Comparison of ENCODE assay signal across 8 mouse cellular contexts in genomic region chr19:45014981-45015402, GRCm38 (mm10). TPM values are rescaled to one million over a fixed set of nuclear protein-coding genes. Genes with fewer than 3 reads are reported as not detected.
DNase-seq lines count a peak whose midpoint lies in the region; ATAC-seq and TF ChIP-seq lines count a peak whose summit lies in the region.

No protein-coding gene starts in this region.

- H3K9ac ChIP-seq in forebrain, embryonic 12.5 days = peak overlapping the region; percentile 94
- peak overlapping the region; percentile 75 for H3K9ac ChIP-seq in limb, embryonic 11.5 days (ENCODE audit: low read length)
- peak overlapping the region; percentile 96 for H3K9ac ChIP-seq in midbrain, embryonic 11.5 days (ENCODE audit: low read length)

- intact Hi-C loops in heart, postnatal 36 days (cut with DNase I) = loop anchor here (5.0 kb wide), 2 partner anchors 62 to 1382 kb away; partner anchors contain the start of genes Actr1a, Kazald1 and Sufu

- WGBS in forebrain, embryonic 12.5 days = 0% methylated on average over 23 of the region's 25 CpGs
- under 1% methylated on average over 25 of the region's 25 CpGs for WGBS in limb, embryonic 11.5 days
- WGBS in midbrain, embryonic 11.5 days = under 1% methylated on average over 22 of the region's 25 CpGs

- DNase-seq in adrenal gland, postnatal 25 days = peak; percentile 79
- DNase-seq in heart, postnatal 36 days = peak; percentile 71 to 78
- peak; percentile 71 for DNase-seq in limb, embryonic 11.5 days (ENCODE audit: low spot score)
- peak; percentile 94 for DNase-seq in midbrain, embryonic 11.5 days (ENCODE audit: low spot score, missing footprints)
- peak; percentile 32 to 44 for DNase-seq in thymus, postnatal 36 days
- DNase-seq in layer of hippocampus, adult 11-12 months (ENCODE audit: low spot score) = no peak

- H3K27ac ChIP-seq in forebrain, embryonic 12.5 days = peak overlapping the region; percentile 98
- H3K27ac ChIP-seq in limb, embryonic 11.5 days (replicated peaks; ENCODE audit: low read depth, low read length) = peak overlapping the region; percentile 92
- peak overlapping the region; percentile 20; the same call in 1 of the 2 replicates for H3K27ac ChIP-seq in midbrain, embryonic 11.5 days (ENCODE audit: low read depth, low read length)

- no peaks in the 10 kb centered on the region for H3K9me3 ChIP-seq in E14TG2a.4 (ENCODE audit: low read length)
- H3K9me3 ChIP-seq in forebrain, embryonic 12.5 days = no peaks in the 10 kb centered on the region
- H3K9me3 ChIP-seq in limb, embryonic 11.5 days (ENCODE audit: control insufficient read depth, low read length) = no peaks in the 10 kb centered on the region
- no peaks in the 10 kb centered on the region for H3K9me3 ChIP-seq in midbrain, embryonic 11.5 days (ENCODE audit: control insufficient read depth, low read length)

- H3K36me3 ChIP-seq in E14TG2a.4 (ENCODE audit: insufficient read depth, low read length) = peaks cover 36% of the 10 kb centered on the region
- H3K36me3 ChIP-seq in forebrain, embryonic 12.5 days (replicated peaks) = peaks cover 25% of the 10 kb centered on the region
- peaks cover 10% of the 10 kb centered on the region for H3K36me3 ChIP-seq in limb, embryonic 11.5 days (ENCODE audit: control insufficient read depth, insufficient read depth, low read length)
- peaks cover 6% of the 10 kb centered on the region for H3K36me3 ChIP-seq in midbrain, embryonic 11.5 days (ENCODE audit: control insufficient read depth, insufficient read depth, low read length)

- peaks cover 10% of the 10 kb centered on the region for H3K27me3 ChIP-seq in E14TG2a.4 (ENCODE audit: insufficient read depth, low read length)
- no peaks in the 10 kb centered on the region for H3K27me3 ChIP-seq in forebrain, embryonic 12.5 days
- H3K27me3 ChIP-seq in limb, embryonic 11.5 days (ENCODE audit: control insufficient read depth, insufficient read depth, low read length) = no peaks in the 10 kb centered on the region
- no peaks in the 10 kb centered on the region for H3K27me3 ChIP-seq in midbrain, embryonic 11.5 days (ENCODE audit: control insufficient read depth, insufficient read depth, low read length)

- no peak for TF ChIP-seq CTCF in E14TG2a.4 (conservative IDR thresholded peaks at IDR 0.05; ENCODE audit: low read length)

- peak overlapping the region; percentile 79 for H3K4me2 ChIP-seq in forebrain, embryonic 12.5 days
- peak overlapping the region; percentile 95 for H3K4me2 ChIP-seq in limb, embryonic 11.5 days (ENCODE audit: low read depth, severe bottlenecking)
- peak overlapping the region; percentile 83 for H3K4me2 ChIP-seq in midbrain, embryonic 11.5 days

- H3K4me3 ChIP-seq in E14TG2a.4 (replicated peaks; ENCODE audit: low read length) = peak overlapping the region; percentile 80
- H3K4me3 ChIP-seq in forebrain, embryonic 12.5 days (replicated peaks) = peak overlapping the region; percentile 72
- H3K4me3 ChIP-seq in limb, embryonic 11.5 days (ENCODE audit: low read depth, low read length) = peak overlapping the region; percentile 78
- H3K4me3 ChIP-seq in midbrain, embryonic 11.5 days (ENCODE audit: low read depth, low read length) = peak overlapping the region; percentile 75

- H3K4me1 ChIP-seq in E14TG2a.4 (replicated peaks; ENCODE audit: low read depth, low read length) = peaks cover 81% of the 10 kb centered on the region
- H3K4me1 ChIP-seq in forebrain, embryonic 12.5 days = peaks cover 58% of the 10 kb centered on the region
- peaks cover 38% of the 10 kb centered on the region for H3K4me1 ChIP-seq in limb, embryonic 11.5 days (ENCODE audit: control insufficient read depth, insufficient read depth, low read length)
- H3K4me1 ChIP-seq in midbrain, embryonic 11.5 days (ENCODE audit: control insufficient read depth, insufficient read depth, low read length) = peaks cover 33% of the 10 kb centered on the region

- no peak for ATAC-seq in forebrain, embryonic 12.5 days (ENCODE audit: low FRiP score)
- peak; percentile 8; the same call in 1 of the 2 replicates for ATAC-seq in limb, embryonic 11.5 days (ENCODE audit: insufficient number of reproducible peaks, low FRiP score, low TSS enrichment, low read depth)
- no peak for ATAC-seq in midbrain, embryonic 11.5 days (ENCODE audit: low FRiP score)

RNA-seq across cellular contexts. Expression of gene Lzts2, which starts 0.8 kb away (rescaled TPM):
- total RNA-seq in adrenal gland, postnatal 25 days (2021) = 83.2 and 101 TPM in 2 replicates
- polyA plus RNA-seq in forebrain, embryonic 12.5 days (2016; fragmentation: Nextera tagmentation; extraction: Ambion mirVana) = 48.7 and 51.4 TPM in 2 replicates
- 10 to 100 TPM; 61.0 to 69.7 TPM for total RNA-seq in heart, postnatal 36 days (2021)
- 64.4 and 71.7 TPM in 2 replicates for polyA plus RNA-seq in limb, embryonic 11.5 days (2014; fragmentation: Nextera tagmentation; extraction: Ambion mirVana)
- polyA plus RNA-seq in midbrain, embryonic 11.5 days (2014; fragmentation: Nextera tagmentation; extraction: Ambion mirVana) = 35.7 and 44.1 TPM in 2 replicates

RNA-seq across cellular contexts. Expression of gene Mrpl43, which starts 8.8 kb away (rescaled TPM):
- total RNA-seq in adrenal gland, postnatal 25 days (2021) = 47.9 and 53.7 TPM in 2 replicates
- polyA plus RNA-seq in forebrain, embryonic 12.5 days (2016; fragmentation: Nextera tagmentation; extraction: Ambion mirVana) = 71.0 and 75.8 TPM in 2 replicates
- total RNA-seq in heart, postnatal 36 days (2021) = 10 to 100 TPM; 48.6 to 52.3 TPM
- polyA plus RNA-seq in limb, embryonic 11.5 days (2014; fragmentation: Nextera tagmentation; extraction: Ambion mirVana) = 69.3 and 73.6 TPM in 2 replicates
- 67.3 and 69.6 TPM in 2 replicates for polyA plus RNA-seq in midbrain, embryonic 11.5 days (2014; fragmentation: Nextera tagmentation; extraction: Ambion mirVana)

RNA-seq across cellular contexts. Expression of gene Twnk, which starts 9.5 kb away (rescaled TPM):
- 36.7 and 39.3 TPM in 2 replicates for total RNA-seq in adrenal gland, postnatal 25 days (2021)
- polyA plus RNA-seq in forebrain, embryonic 12.5 days (2016; fragmentation: Nextera tagmentation; extraction: Ambion mirVana) = 23.5 and 23.9 TPM in 2 replicates
- 10 to 100 TPM; 29.8 to 30.2 TPM for total RNA-seq in heart, postnatal 36 days (2021)
- 19.0 and 25.4 TPM in 2 replicates for polyA plus RNA-seq in limb, embryonic 11.5 days (2014; fragmentation: Nextera tagmentation; extraction: Ambion mirVana)
- polyA plus RNA-seq in midbrain, embryonic 11.5 days (2014; fragmentation: Nextera tagmentation; extraction: Ambion mirVana) = 13.8 and 14.2 TPM in 2 replicates

RNA-seq across cellular contexts. Expression of gene Sema4g, which starts 26.1 kb away (rescaled TPM):
- 7.0 and 8.1 TPM in 2 replicates for total RNA-seq in adrenal gland, postnatal 25 days (2021)
- 7.0 and 7.5 TPM in 2 replicates for polyA plus RNA-seq in forebrain, embryonic 12.5 days (2016; fragmentation: Nextera tagmentation; extraction: Ambion mirVana)
- total RNA-seq in heart, postnatal 36 days (2021) = under 1 TPM; 0.14 to 0.30 TPM
- 5.3 and 5.9 TPM in 2 replicates for polyA plus RNA-seq in limb, embryonic 11.5 days (2014; fragmentation: Nextera tagmentation; extraction: Ambion mirVana)
- polyA plus RNA-seq in midbrain, embryonic 11.5 days (2014; fragmentation: Nextera tagmentation; extraction: Ambion mirVana) = 4.4 and 4.7 TPM in 2 replicates

RNA-seq across cellular contexts. Expression of gene Pdzd7, which starts 30.5 kb away (rescaled TPM):
- total RNA-seq in adrenal gland, postnatal 25 days (2021) = 0.52 TPM in 1 of 2 replicates, not detected in the other
- polyA plus RNA-seq in forebrain, embryonic 12.5 days (2016; fragmentation: Nextera tagmentation; extraction: Ambion mirVana) = 0.45 and 0.50 TPM in 2 replicates
- total RNA-seq in heart, postnatal 36 days (2021) = under 1 TPM; 0.11 to 0.19 TPM
- 0.14 and 0.21 TPM in 2 replicates for polyA plus RNA-seq in limb, embryonic 11.5 days (2014; fragmentation: Nextera tagmentation; extraction: Ambion mirVana)
- polyA plus RNA-seq in midbrain, embryonic 11.5 days (2014; fragmentation: Nextera tagmentation; extraction: Ambion mirVana) = 0.17 and 0.19 TPM in 2 replicates

Comparison
In these comparisons a context has a peak if more than half of its experiments do, and no peak if none do; other contexts are left out.
1. H3K27ac ChIP-seq: peak in every context shown above with its lines; median percentile 98 in forebrain, embryonic 12.5 days; 92 in limb, embryonic 11.5 days; 20 in midbrain, embryonic 11.5 days.